Mouse (Mus musculus): ENCODE measurements around the gene C1ql2.

Gene C1ql2

DNA sequence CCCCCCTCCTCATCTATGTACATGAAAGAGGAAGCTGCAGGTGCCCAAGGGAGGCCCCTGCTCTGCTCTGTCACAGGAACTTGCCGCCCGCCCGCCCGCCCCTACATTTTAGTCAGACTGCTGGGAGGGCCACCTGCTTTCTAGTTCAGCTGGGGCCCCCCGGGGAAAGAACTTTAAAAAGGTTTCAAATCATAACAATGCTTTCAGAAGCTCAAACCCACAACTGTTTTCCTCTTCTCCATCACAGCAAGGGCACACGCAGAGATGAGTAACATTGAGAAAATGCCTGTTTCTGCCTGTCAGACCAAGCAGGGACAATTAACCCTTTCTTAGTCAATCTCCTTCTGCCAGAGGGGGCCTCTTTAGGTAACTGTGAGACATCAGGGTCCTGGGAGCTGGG, 49.4 kb downstream of the C1ql2 start:
- DNase-seq, result no peak

DNA sequence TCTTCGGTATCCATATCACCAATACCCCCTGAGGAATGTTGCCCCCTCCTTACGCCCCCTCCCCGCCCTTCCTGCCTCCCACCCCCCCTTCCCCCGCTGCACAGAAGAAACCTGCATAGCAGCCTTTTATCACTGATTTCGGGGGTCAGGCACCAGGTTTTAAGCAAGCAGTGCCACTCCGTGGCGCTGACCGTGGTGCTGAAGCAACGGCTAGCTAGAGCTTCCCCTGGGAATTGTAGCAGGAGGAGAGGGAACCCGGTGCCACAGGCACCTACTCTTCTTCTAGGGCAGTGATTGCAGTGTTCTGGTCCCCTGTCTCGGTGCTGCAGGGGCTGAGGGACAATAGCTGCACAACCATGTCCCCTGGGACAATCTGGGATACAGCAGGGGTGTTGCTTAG, 50.0 kb downstream of the C1ql2 start:
- DNase-seq, result no peak

All from cerebellum, adult 11 months (tissue).